In the genomic region with DNA sequence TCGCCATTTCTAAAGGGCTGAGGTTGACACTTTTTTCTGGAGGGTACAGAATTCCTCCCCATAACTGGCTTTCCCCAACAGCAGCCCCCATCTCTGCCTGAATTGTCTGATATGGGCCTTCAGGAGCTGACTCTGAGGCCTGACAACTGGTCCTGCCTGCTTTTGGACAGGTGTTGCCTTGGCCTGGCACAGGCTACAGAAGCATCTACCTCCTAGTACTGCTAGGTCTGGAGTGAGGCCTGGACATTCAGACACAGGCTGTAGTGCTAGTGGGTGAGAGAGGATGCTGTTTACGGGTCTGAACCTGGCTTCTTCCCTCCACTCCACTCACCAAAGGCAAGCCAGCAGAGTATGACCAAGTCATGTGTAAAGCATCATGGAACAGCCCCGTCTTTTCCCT, we compare ENCODE assay signal across 8 mouse cellular contexts. TPM values are rescaled to one million over a fixed set of nuclear protein-coding genes. Genes with fewer than 3 reads are reported as not detected.
DNase-seq lines count a peak whose midpoint lies in the region; ATAC-seq and TF ChIP-seq lines count a peak whose summit lies in the region.

No protein-coding gene starts in this region.

- peaks cover 81% of the 10 kb centered on the region for H3K4me1 ChIP-seq in forebrain, embryonic 10.5 days
- H3K4me1 ChIP-seq in forebrain, embryonic 11.5 days (replicated peaks; ENCODE audit: control insufficient read depth, insufficient read depth, low read length) = peaks cover 45% of the 10 kb centered on the region
- H3K4me1 ChIP-seq in E14TG2a.4 (replicated peaks; ENCODE audit: low read depth, low read length) = peaks cover 97% of the 10 kb centered on the region
- peaks cover 54% of the 10 kb centered on the region for H3K4me1 ChIP-seq in hindbrain, embryonic 15.5 days (replicated peaks)
- H3K4me1 ChIP-seq in liver, postnatal 0 days (ENCODE audit: insufficient read depth) = peaks cover 60% of the 10 kb centered on the region

- H3K36me3 ChIP-seq in forebrain, embryonic 10.5 days (replicated peaks) = peaks cover 100% of the 10 kb centered on the region
- H3K36me3 ChIP-seq in forebrain, embryonic 11.5 days (ENCODE audit: control insufficient read depth, insufficient read depth, low read length) = peaks cover 45% of the 10 kb centered on the region
- peaks cover 94% of the 10 kb centered on the region for H3K36me3 ChIP-seq in E14TG2a.4 (ENCODE audit: insufficient read depth, low read length)
- H3K36me3 ChIP-seq in hindbrain, embryonic 15.5 days = peaks cover 82% of the 10 kb centered on the region
- H3K36me3 ChIP-seq in liver, postnatal 0 days (replicated peaks; ENCODE audit: insufficient read depth, low read length) = peaks cover 71% of the 10 kb centered on the region

- peak overlapping the region; percentile 37; the same call in 1 of the 2 replicates for H3K4me3 ChIP-seq in forebrain, embryonic 10.5 days
- H3K4me3 ChIP-seq in forebrain, embryonic 11.5 days (ENCODE audit: low read depth, low read length) = no peak overlapping the region
- H3K4me3 ChIP-seq in E14TG2a.4 (replicated peaks; ENCODE audit: low read length) = peak overlapping the region; percentile 66
- no peak overlapping the region for H3K4me3 ChIP-seq in hindbrain, embryonic 15.5 days
- no peak overlapping the region for H3K4me3 ChIP-seq in liver, postnatal 0 days (ENCODE audit: low read depth, low read length)

- no peak overlapping the region for H3K4me2 ChIP-seq in forebrain, embryonic 11.5 days (ENCODE audit: low read depth, low read length, severe bottlenecking)
- peak overlapping the region; percentile 34; the same call in 1 of the 2 replicates for H3K4me2 ChIP-seq in hindbrain, embryonic 15.5 days
- peak overlapping the region; percentile 55; the same call in 1 of the 2 replicates for H3K4me2 ChIP-seq in liver, postnatal 0 days (ENCODE audit: low read depth, low read length)

- no peak for ATAC-seq in forebrain, embryonic 11.5 days (replicated peaks; ENCODE audit: low FRiP score)
- ATAC-seq in hindbrain, embryonic 15.5 days (ENCODE audit: low FRiP score, low read depth) = no peak
- no peak for ATAC-seq in liver, postnatal 0 days
- no peak for ATAC-seq in inflammation-experienced regulatory T-cells, adult 6 months

- TF ChIP-seq EP300 in liver, postnatal 0 days (IDR thresholded peaks at IDR 0.05; ENCODE audit: low read depth) = no peak

- no peak overlapping the region for H3K9ac ChIP-seq in forebrain, embryonic 11.5 days (ENCODE audit: low read length)
- peak overlapping the region; percentile 14; the same call in 1 of the 2 replicates for H3K9ac ChIP-seq in hindbrain, embryonic 15.5 days
- peak overlapping the region; percentile 32; the same call in 1 of the 2 replicates for H3K9ac ChIP-seq in liver, postnatal 0 days (replicated peaks)

- peak overlapping the region; percentile 82 for H3K27ac ChIP-seq in forebrain, embryonic 10.5 days
- no peak overlapping the region for H3K27ac ChIP-seq in forebrain, embryonic 11.5 days (ENCODE audit: low read depth, low read length)
- peak overlapping the region; percentile 73 for H3K27ac ChIP-seq in hindbrain, embryonic 15.5 days (replicated peaks)
- H3K27ac ChIP-seq in liver, postnatal 0 days (ENCODE audit: low read depth) = peak overlapping the region; percentile 94

- no peaks in the 10 kb centered on the region for H3K27me3 ChIP-seq in forebrain, embryonic 10.5 days (ENCODE audit: poor library complexity, severe bottlenecking)
- H3K27me3 ChIP-seq in forebrain, embryonic 11.5 days (ENCODE audit: control insufficient read depth, insufficient read depth, low read length) = no peaks in the 10 kb centered on the region
- H3K27me3 ChIP-seq in E14TG2a.4 (ENCODE audit: insufficient read depth, low read length) = no peaks in the 10 kb centered on the region
- H3K27me3 ChIP-seq in hindbrain, embryonic 15.5 days = no peaks in the 10 kb centered on the region
- H3K27me3 ChIP-seq in liver, postnatal 0 days (ENCODE audit: insufficient read depth, low read length) = no peaks in the 10 kb centered on the region

- TF ChIP-seq CTCF in E14TG2a.4 (conservative IDR thresholded peaks at IDR 0.05; ENCODE audit: low read length) = no peak
- no peak for TF ChIP-seq CTCF in liver, postnatal 0 days (IDR thresholded peaks at IDR 0.05; ENCODE audit: low read depth)

- H3K9me3 ChIP-seq in forebrain, embryonic 10.5 days = no peaks in the 10 kb centered on the region
- H3K9me3 ChIP-seq in forebrain, embryonic 11.5 days (ENCODE audit: control insufficient read depth, low read length) = no peaks in the 10 kb centered on the region
- no peaks in the 10 kb centered on the region for H3K9me3 ChIP-seq in E14TG2a.4 (ENCODE audit: low read length)
- H3K9me3 ChIP-seq in hindbrain, embryonic 15.5 days = no peaks in the 10 kb centered on the region
- no peaks in the 10 kb centered on the region for H3K9me3 ChIP-seq in liver, postnatal 0 days (ENCODE audit: low read length)

- 62% methylated on average over 3 of the region's 3 CpGs for WGBS in forebrain, embryonic 10.5 days
- WGBS in forebrain, embryonic 11.5 days = 56% methylated on average over 3 of the region's 3 CpGs
- 65% methylated on average over 3 of the region's 3 CpGs for WGBS in hindbrain, embryonic 15.5 days
- WGBS in liver, postnatal 0 days (ENCODE audit: insufficient replicate concordance) = 46% methylated on average over 3 of the region's 3 CpGs

- no peak for DNase-seq in forebrain, embryonic 10.5 days (ENCODE audit: extremely low spot score, low spot score)
- DNase-seq in forebrain, embryonic 11.5 days (ENCODE audit: low spot score) = no peak
- DNase-seq in liver, postnatal 0 days = no peak
- no peak for DNase-seq in spleen, adult 18-20 months
- DNase-seq in ovary, postnatal 10 days (ENCODE audit: low spot score) = no peak

RNA-seq across cellular contexts. Expression of gene Amotl2, which starts 10.3 kb away (rescaled TPM):
- 49.9 and 51.9 TPM in 2 replicates for polyA plus RNA-seq in forebrain, embryonic 10.5 days (2016; fragmentation: Nextera tagmentation; extraction: Ambion mirVana)
- polyA plus RNA-seq in forebrain, embryonic 11.5 days (2014; fragmentation: Nextera tagmentation; extraction: Ambion mirVana) = 72.4 and 73.4 TPM in 2 replicates
- polyA plus RNA-seq in hindbrain, embryonic 15.5 days (2015; fragmentation: Nextera tagmentation; extraction: Ambion mirVana) = 66.0 and 71.3 TPM in 2 replicates
- 5.7 and 6.5 TPM in 2 replicates for polyA plus RNA-seq in liver, postnatal 0 days (2015; fragmentation: Nextera tagmentation; extraction: Ambion mirVana)
- polyA plus RNA-seq in inflammation-experienced regulatory T-cells, adult 6 months (2017; shearing (Covaris generic)) = under 1 TPM in 1 of 3 experiments, not detected in 2; 0.21 TPM

Comparison
In these comparisons a context has a peak if more than half of its experiments do, and no peak if none do; other contexts are left out.
1. H3K4me3 ChIP-seq: peak in forebrain, embryonic 10.5 days (single experiment) and E14TG2a.4 (single experiment); none in forebrain, embryonic 11.5 days (single experiment), hindbrain, embryonic 15.5 days (single experiment) and liver, postnatal 0 days (single experiment).